Mouse (Mus musculus): ENCODE data around the gene Onecut3.

- no peak for TF ChIP-seq CTCF (IDR thresholded peaks at IDR 0.05; ENCODE audit: low read depth)
- TF ChIP-seq EP300 (IDR thresholded peaks at IDR 0.05; ENCODE audit: low read depth): no peak
Measured at GRCm38 (mm10) chr10:80502291-80502690, 7.7 kb downstream of the Onecut3 start.
